Mouse (Mus musculus) small intestine, adult 10 weeks (tissue): ENCODE measurements around the gene Cnnm2. TPM values are rescaled to one million over a fixed set of nuclear protein-coding genes. Genes with fewer than 3 reads are reported as not detected.

Experiments used
- polyA plus RNA-seq: library from polyadenylated mRNA; stranded (reverse); fragments of 350-450 nt; fragmentation: Illumina TruSeq; extraction: RNeasy Lipid Tissue Mini Kit (QIAGEN cat#74804); gene quantifications from one replicate; pipeline ENCODE4 v1.2.3, GENCODE M21; 2014; ENCODE audit warnings: low replicate concordance

The Cnnm2 gene
- polyA plus RNA-seq, result 6.1 TPM

GRCm38 (mm10) chr19:46761247-46761946, at the start of gene Cnnm2:
Cnnm2 (plus strand) TSS chr19:46761596.

Other genes with a start within 250 kb of the Cnnm2 start
- gene Arl3, start 188.4 kb upstream of the Cnnm2 start, polyA plus RNA-seq, result 16.4 TPM
- 4.2 TPM for gene Sfxn2, start 188.2 kb upstream of the Cnnm2 start, polyA plus RNA-seq
- gene Wbp1l, start 162.5 kb upstream of the Cnnm2 start, polyA plus RNA-seq, result 3.0 TPM
- gene Cyp17a1, start 88.4 kb upstream of the Cnnm2 start, polyA plus RNA-seq, result 0.67 TPM
- gene Borcs7, start 71.7 kb upstream of the Cnnm2 start, polyA plus RNA-seq, result 17.2 TPM
- 24.1 TPM for gene As3mt, start 54.1 kb upstream of the Cnnm2 start, polyA plus RNA-seq